Mouse (Mus musculus) megakaryocyte, embryonic 14.5 days (primary cell): Measurements from ENCODE around the gene Ppm1g.

Experiments
- FLI1 ChIP-seq: IDR thresholded peaks from 2 replicates; pipeline ENCODE4 v1.6.1; 2012; ENCODE audit warnings: low read length, inconsistent platforms, mixed read lengths
- GATA1 ChIP-seq: IDR thresholded peaks from 3 replicates; pipeline ENCODE4 v1.6.1; 2012; ENCODE audit warnings: mixed read lengths, low read length, inconsistent platforms, borderline replicate concordance

DNA sequence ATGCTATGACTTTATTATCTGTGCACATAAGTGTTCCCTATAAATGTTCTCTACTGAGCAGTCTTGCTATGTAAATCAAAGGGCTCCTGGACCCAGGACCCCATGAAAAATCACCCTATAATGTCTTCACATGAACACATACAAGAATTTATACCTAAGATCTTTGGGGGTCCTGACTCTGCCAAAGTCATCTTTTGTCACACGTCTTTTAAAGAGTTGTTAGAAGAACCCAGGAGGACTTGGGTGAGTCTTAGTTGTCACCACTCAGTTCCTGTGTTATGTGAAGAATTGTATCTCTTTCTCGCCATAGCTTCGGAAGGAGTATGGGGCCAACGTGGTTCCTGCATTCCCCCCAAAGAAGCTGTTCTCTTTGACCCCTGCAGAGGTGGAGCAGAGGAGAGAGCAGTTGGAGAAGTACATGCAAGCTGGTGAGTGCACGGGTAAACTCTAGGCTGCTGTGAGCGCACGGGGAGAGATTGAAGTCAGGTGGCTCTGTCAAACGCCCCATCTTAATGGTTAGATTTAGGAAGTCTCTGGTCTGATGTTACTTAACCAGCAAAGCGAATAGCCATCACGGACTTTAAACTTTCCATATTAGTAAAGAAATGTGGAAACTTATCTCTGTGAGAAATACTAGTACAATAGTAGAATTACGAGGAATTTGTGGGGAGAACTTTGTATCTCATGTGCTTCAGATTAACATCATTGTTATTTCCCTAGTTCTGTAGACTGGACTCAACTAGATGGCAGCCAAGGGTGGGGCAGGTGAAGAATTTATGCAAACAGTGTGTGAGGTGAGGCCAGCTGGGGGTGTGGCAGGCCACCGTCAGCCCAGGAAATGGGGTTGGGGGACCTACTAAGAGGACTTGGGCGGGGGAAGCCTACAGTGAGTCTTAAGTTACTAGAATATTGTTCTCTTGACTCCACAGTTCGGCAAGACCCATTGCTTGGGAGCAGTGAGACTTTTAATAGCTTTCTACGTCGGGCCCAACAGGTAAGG is 25.7 kb downstream of the Ppm1g start:
- TF ChIP-seq GATA1 (no peak), FLI1 (no peak)
